Mouse (Mus musculus) liver, adult 2 months (tissue): ENCODE measurements at regions not wholly inside any gene's neighbourhood (a gene's known extent, or its start where the extent isn't known, plus 50 kb on each side); places are given as distances from the start of the nearest gene placed in this dataset.

ENCODE experiments used
- CTCF ChIP-seq: fragments of 200-500 bp; IDR thresholded peaks from 2 replicates; pipeline ENCODE4 v1.5.1; 2011; ENCODE audit warnings: low read depth, low read length, control low read depth
- POLR2A ChIP-seq: fragments of 200-500 bp; IDR thresholded peaks from 2 replicates; pipeline ENCODE4 v1.6.1; 2011; ENCODE audit warnings: low read length, control low read depth; ENCODE audit not compliant: insufficient read depth; ENCODE audit errors: extremely low read depth

DNA sequence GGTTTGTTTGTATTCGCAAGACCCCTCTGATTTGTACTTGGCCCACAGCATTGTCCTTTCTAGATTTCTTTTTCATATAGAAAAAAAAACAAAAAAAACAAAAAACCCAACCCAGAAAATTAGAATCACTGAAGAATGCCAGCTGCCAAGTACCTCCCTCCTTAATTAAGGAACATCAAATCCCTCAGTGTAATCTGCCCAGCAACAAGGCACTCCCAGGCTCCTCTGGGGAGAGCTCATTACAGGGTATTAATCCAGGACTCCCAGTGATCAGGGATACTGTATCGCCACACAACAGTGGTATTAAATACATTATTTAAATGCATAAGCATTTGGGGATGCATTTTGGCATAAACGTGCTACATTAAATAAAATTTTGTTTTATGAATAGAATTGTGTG, 1023.1 kb downstream of the Adgrl2 start:
- TF ChIP-seq POLR2A: no peak
- no peak for TF ChIP-seq CTCF
